Comparison of ENCODE assay signal across 9 mouse cellular contexts in genomic region chr14:84444663-84445502, GRCm38 (mm10). TPM values are rescaled to one million over a fixed set of nuclear protein-coding genes. Genes with fewer than 3 reads are reported as not detected.
DNase-seq lines count a peak whose midpoint lies in the region; ATAC-seq and TF ChIP-seq lines count a peak whose summit lies in the region.
"Had no signal": no experiment of that assay in that cellular context is flagged by ENCODE, and none has a peak within 500 bp of the region (broad histone marks: within the 10 kb centered on the region; RNA-seq: fewer than 3 reads in every experiment).

No protein-coding gene starts in this region.

- H3K27me3 ChIP-seq in embryonic facial prominence, embryonic 15.5 days, result peaks cover 30% of the 10 kb centered on the region
- peaks cover 24% of the 10 kb centered on the region for H3K27me3 ChIP-seq in hindbrain, embryonic 12.5 days
- peaks cover 26% of the 10 kb centered on the region for H3K27me3 ChIP-seq in small intestine, adult 2 months (ENCODE audit: control insufficient read depth, insufficient read depth, low read length)

- TF ChIP-seq POLR2A in small intestine, adult 2 months (IDR thresholded peaks at IDR 0.05; ENCODE audit: low read depth, low read length), result no peak

- ATAC-seq in embryonic facial prominence, embryonic 15.5 days (ENCODE audit: insufficient number of reproducible peaks, low FRiP score, low TSS enrichment, low read depth), result no peak
- peak; percentile 18; the same call in 1 of the 2 replicates for ATAC-seq in hindbrain, embryonic 12.5 days (ENCODE audit: low FRiP score)
- ATAC-seq in erythroblast, adult 5-6 weeks (replicated peaks; ENCODE audit: low FRiP score, poor library complexity, severe bottlenecking), result no peak

- peaks cover 41% of the 10 kb centered on the region for H3K4me1 ChIP-seq in embryonic facial prominence, embryonic 15.5 days
- H3K4me1 ChIP-seq in hindbrain, embryonic 12.5 days, result peaks cover 16% of the 10 kb centered on the region
- peaks cover 4% of the 10 kb centered on the region; the same call in 1 of the 2 replicates for H3K4me1 ChIP-seq in small intestine, adult 2 months (ENCODE audit: control insufficient read depth, insufficient read depth, insufficient read length, low read length)

- peak; percentile 11 to 40 for DNase-seq in heart, adult 18-20 months
- DNase-seq in heart, postnatal 25 days (ENCODE audit: low spot score), result no peak
- peak; percentile 53 for DNase-seq in layer of hippocampus, adult 9-11 months
- peak; percentile 60 for DNase-seq in lung, postnatal 10 days

- H3K36me3 ChIP-seq in embryonic facial prominence, embryonic 15.5 days, result no peaks in the 10 kb centered on the region
- no peaks in the 10 kb centered on the region for H3K36me3 ChIP-seq in hindbrain, embryonic 12.5 days
- H3K36me3 ChIP-seq in small intestine, adult 2 months (ENCODE audit: control insufficient read depth, insufficient read depth, low read length), result no peaks in the 10 kb centered on the region

- no peaks in the 10 kb centered on the region for H3K9me3 ChIP-seq in embryonic facial prominence, embryonic 15.5 days (replicated peaks)
- no peaks in the 10 kb centered on the region for H3K9me3 ChIP-seq in hindbrain, embryonic 12.5 days (replicated peaks)

- H3K4me3 ChIP-seq in embryonic facial prominence, embryonic 15.5 days (replicated peaks), result peak overlapping the region; percentile 63
- peak overlapping the region; percentile 59 for H3K4me3 ChIP-seq in hindbrain, embryonic 12.5 days
- peak overlapping the region; percentile 32 for H3K4me3 ChIP-seq in small intestine, adult 2 months (ENCODE audit: low read depth, low read length)

- H3K27ac ChIP-seq in embryonic facial prominence, embryonic 15.5 days (replicated peaks), result peak overlapping the region; percentile 48; the same call in 1 of the 2 replicates
- peak overlapping the region; percentile 23; the same call in 1 of the 2 replicates for H3K27ac ChIP-seq in hindbrain, embryonic 12.5 days
- H3K27ac ChIP-seq in small intestine, adult 2 months (ENCODE audit: insufficient read depth, low read depth, low read length), result no peak overlapping the region
- H3K27ac ChIP-seq: macrophage had no signal

- H3K4me2 ChIP-seq in embryonic facial prominence, embryonic 15.5 days (replicated peaks), result peak overlapping the region; percentile 80
- H3K4me2 ChIP-seq in hindbrain, embryonic 12.5 days (replicated peaks), result peak overlapping the region; percentile 95

- intact Hi-C loops in heart, postnatal 25 days (cut with DNase I), result loop anchor here (5.0 to 10.0 kb wide), 2 partner anchors 87 to 1860 kb away; no protein-coding TSS in a partner anchor

- WGBS in embryonic facial prominence, embryonic 15.5 days, result under 1% methylated on average over 21 of the region's 21 CpGs
- under 1% methylated on average over 20 of the region's 21 CpGs for WGBS in hindbrain, embryonic 12.5 days
- 2% methylated on average over 21 of the region's 21 CpGs for WGBS in small intestine, adult 2 months

- TF ChIP-seq CTCF in small intestine, adult 2 months (IDR thresholded peaks at IDR 0.05; ENCODE audit: extremely low read depth, insufficient read length, insufficient replicate concordance, low read depth, low read length), result no peak

- H3K9ac ChIP-seq in embryonic facial prominence, embryonic 15.5 days, result no peak overlapping the region; the same call in 1 of the 2 replicates
- peak overlapping the region; percentile 65 for H3K9ac ChIP-seq in hindbrain, embryonic 12.5 days

RNA-seq across cellular contexts. Expression of gene Pcdh17, which starts 1.5 kb away (rescaled TPM):
- total RNA-seq in heart, adult 18-20 months (2021), result 1 to 10 TPM; 1.2 TPM
- 1 to 10 TPM; 3.3 to 4.4 TPM for total RNA-seq in heart, postnatal 25 days (2021)
- polyA plus RNA-seq in embryonic facial prominence, embryonic 15.5 days (2015; fragmentation: Nextera tagmentation; extraction: Ambion mirVana), result 6.8 TPM in 2 replicates
- 11.1 and 11.2 TPM in 2 replicates for polyA plus RNA-seq in hindbrain, embryonic 12.5 days (2016; fragmentation: Nextera tagmentation; extraction: Ambion mirVana)
- 0.28 and 0.58 TPM in 2 replicates for polyA plus RNA-seq in small intestine, adult 2 months (2012; rRNA removed)
- total RNA-seq in erythroblast, adult 5-6 weeks (2015; ENCODE audit: low replicate concordance), result not detected in 2 replicates
- not detected in 2 replicates for total RNA-seq in erythroblast, adult 5-6 weeks (2017; ENCODE audit: low replicate concordance)
- polyA plus RNA-seq: macrophage had no signal
